Mouse (Mus musculus) brain, embryonic 18.5 days (tissue): ENCODE results near the gene Cblb.

ENCODE experiments used
- DNase-seq: peaks from one replicate; pipeline ENCODE4 v3.0.0-alpha.2; 2012; ENCODE audit warnings: low read depth, low spot score

Gene Cblb

DNA sequence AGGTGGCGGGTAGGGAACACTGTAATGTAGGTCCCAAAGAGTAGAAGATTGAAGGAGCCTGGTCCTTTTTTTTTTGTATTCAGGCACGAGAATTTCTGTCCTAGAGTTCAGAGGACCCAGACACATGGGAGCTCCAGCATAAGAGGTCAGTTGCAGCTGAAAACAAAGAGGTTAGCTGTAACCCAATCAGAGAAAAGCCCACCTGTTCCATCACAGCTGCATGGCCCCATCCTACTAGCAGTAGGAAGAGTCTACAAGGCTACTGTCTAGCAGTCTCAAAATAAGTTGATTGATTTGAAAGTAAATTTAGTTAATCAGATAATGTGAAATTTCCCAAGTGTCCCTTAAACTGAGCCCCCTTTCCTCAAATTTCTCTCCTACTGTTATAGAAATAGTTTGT is 40.3 kb downstream of the Cblb start:
- no peak for DNase-seq

- DNase-seq: no peak
Observed at GRCm38 (mm10) chr16:52071766-52072209, 40.8 kb downstream of the Cblb start.

DNA sequence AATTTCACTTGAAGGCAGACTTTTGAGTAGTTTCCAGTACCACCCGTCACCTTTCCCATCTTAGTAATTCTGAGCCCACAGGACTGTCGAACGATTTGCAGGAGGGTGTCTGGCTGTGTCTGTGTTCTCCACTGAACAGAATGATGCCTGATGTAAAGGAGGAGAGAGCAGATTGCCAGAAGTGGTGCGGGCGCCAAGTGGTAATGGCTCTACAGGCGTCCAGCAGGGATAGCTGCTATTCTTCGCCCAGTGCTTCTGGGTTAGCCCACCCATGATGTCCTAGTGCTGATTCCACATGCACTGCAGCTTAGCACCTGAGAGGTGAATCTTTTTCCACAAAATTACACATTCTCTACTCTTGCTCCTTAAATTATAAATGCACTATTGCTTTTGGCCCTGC is 45.6 kb downstream of the Cblb start:
- DNase-seq: no peak

GRCm38 (mm10) chr16:52077901-52078300 is 46.9 kb downstream of the Cblb start:
- no peak for DNase-seq

DNA sequence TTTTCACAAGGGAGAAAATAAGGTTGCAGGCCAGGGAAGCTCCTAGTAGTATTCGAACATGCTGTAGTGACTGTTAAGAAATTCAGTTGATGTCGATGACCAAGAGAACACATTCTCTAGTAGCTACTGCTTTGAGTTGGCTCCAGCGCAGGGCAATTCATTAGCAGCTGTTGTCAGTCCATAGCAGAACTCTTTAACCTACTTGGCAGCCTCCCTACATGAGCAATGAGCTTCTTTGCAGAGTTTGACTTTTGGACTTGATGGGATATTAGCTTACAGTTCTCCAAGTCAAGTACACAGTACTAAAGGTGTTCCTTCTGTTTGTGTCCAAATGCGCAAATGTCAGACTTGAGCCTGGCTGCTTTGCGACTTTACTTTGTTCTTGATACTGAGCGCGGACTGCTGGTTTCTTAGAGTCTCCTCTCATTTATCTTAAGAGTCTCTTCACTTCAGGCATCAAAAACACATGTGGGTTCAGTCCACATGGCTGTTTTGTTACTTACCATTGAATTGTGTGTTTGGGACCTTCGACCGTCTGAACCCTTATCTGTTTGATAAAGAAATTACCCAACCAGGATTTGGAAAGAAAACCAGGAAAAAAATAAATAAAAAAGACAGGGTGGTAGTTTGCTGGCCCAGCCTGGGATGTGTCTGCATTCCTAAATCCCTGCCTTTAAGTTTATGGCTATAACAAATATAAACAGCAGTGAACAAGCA is 47.9 kb downstream of the Cblb start:
- no peak for DNase-seq

DNA sequence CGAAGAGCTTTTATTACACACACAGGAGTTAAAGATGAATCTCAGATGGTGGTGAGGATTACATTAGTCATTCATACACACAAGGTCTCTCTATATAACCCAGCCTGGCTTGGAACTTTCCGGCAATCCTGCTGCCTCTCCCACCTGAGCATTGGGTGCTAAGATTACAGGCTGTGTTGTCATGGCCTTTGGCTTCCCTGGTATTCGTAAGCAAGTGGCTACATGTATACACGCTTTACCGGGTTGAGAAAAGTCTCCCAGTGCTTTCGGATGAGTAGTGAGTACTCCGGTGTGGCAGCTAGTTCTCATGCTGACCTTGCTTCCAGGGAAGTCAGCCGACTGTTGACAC is 48.4 kb downstream of the Cblb start:
- no peak for DNase-seq

- DNase-seq: no peak
Observed at GRCm38 (mm10) chr16:52080619-52081395, 49.8 kb downstream of the Cblb start.

- no peak for DNase-seq
Observed at GRCm38 (mm10) chr16:52081756-52082155, 50.7 kb downstream of the Cblb start.

DNA sequence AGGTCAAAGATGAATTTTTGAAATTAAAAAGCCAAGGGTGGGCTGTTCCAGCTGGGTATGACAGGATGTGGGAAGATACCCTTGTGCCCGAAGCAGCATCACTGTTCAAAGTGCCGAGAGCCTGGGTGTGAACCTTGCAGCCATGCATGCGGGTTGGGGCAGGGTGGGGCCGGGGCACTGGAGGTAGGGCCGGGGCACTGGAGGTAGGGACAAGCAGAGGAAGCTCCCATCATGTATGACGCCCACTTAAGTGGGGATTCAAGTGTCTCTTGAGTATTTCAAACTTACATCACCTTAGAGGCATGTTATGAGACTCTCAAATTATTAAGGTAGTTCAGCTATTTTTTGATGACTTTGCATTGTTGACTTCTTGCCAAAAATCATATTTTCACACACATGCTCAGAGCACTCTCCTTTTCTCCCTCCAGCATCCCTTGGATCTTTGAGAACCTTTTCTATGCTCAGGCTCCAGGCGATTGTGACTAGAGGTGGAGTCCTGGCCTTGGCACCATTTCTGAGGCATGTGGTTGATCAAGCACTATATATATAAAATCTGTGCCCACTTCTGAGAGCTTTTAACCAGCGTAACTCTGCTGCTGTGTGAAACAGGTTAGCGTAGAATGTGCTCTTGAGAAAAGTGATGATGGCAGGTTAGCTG is 55.9 kb downstream of the Cblb start:
- no peak for DNase-seq

DNA sequence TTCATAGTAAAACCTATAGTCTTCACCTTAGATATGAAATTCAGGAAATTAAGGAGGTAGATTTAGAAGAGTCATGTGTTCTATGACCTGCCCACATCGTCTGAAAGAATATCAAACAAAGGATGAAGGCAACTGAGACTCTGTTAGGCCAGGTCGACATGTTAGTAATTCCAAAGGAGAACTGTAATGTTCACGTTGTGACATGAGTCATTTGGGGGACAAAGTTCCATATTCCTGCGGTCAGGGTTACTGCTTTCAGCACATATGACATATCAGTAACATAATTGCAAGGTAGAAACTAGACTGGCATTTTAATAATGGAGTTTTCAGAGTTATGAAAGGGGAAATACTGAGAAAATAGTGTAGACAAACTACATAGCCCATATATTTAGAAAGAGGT is 58.3 kb downstream of the Cblb start:
- no peak for DNase-seq

GRCm38 (mm10) chr16:52090899-52091298 is 59.9 kb downstream of the Cblb start:
- no peak for DNase-seq

- no peak for DNase-seq
Observed at GRCm38 (mm10) chr16:52093325-52094253, 62.6 kb downstream of the Cblb start.

DNA sequence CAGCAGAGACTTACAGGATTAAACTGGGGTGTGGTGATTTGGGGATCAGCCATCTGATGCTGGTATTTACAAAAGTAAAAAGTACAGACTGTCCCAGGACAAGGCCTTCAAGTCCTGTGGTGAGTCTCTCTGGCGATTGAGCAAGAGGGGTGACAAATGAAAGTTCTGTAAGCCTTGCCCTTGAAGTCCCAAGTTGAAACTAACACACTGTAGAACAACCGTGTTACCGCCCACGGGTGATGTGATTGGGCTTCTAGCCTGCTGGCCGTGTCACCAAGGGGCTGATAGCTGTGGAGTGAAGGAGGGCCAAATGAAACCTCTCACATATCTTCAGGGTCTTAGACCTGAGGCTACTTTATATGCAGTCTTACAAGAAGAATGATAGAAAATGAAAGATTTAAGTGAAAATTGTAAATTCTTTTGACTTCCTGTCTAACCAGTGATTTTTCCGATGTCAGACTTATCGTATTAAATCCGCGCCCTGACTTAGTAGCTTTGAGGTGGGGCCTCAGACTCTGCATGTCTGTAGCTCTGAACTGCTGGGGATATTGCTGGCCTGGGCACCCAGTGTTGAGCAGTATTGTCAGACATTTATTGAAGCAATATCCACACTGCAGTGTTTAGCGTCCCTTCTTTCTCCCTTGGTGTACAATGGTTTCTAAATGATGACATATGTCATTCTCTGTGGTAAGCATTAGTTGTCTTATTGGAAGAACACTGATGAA is 63.9 kb downstream of the Cblb start:
- DNase-seq: no peak

- no peak for DNase-seq
Observed at GRCm38 (mm10) chr16:52095643-52096042, 64.6 kb downstream of the Cblb start.

DNA sequence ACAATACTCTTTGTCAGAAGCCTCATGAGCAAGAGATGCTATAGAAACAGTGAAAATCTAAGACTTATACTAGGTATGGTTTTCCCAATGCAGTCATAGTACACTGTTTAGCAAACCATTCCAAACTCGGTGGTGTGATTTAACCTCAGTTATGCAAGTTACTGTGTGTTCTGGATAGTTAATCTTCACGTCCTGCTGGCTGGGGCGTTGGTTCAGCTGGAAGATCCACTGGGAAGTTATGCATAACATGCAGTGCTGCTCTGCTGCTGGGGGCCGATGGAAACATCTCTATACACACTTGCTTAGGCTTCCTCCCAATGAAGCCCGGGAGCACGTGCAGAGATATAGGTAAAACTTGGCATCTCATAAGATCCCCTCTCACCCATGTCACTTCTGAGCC is 69.4 kb downstream of the Cblb start:
- no peak for DNase-seq

DNA sequence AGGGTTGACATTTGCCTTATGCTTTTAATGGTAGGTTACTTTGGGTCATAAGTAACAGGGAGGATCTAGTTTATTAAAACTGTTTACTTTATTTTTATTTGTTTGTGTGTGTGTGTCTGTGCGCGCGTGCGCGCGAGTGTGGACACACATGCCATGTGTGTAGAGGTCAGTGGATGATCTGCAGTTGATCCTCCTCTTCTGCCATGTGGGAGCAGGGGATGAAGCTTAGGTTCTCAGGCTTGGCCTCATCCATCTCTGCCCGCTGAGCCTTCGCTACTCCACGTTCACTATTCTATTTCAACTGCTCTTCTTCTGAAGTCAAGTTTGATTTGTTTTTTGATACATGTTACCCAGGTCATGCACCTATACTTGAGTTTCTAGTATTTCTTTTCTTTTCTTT is 73.6 kb downstream of the Cblb start:
- DNase-seq: no peak

GRCm38 (mm10) chr16:52107836-52108235 is 76.8 kb downstream of the Cblb start:
- no peak for DNase-seq

DNA sequence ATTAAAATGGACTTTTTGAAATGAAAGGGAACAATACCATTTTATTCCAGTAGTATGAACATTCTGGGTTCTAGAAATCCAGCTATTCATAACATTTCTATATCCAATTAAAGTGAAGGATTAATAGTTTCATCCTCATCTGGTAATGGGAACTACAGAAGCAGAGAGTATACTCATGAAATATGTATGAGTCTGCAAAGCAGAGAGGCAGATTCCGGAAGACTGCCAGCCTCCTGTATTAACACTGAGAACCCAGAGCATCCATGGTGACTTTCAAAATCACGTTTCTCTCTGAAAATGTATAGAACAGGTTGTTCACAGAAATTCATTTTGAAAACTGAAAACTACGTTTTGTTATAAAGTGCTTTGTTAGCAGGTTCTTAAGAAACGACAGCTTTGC is 83.4 kb downstream of the Cblb start:
- no peak for DNase-seq

DNA sequence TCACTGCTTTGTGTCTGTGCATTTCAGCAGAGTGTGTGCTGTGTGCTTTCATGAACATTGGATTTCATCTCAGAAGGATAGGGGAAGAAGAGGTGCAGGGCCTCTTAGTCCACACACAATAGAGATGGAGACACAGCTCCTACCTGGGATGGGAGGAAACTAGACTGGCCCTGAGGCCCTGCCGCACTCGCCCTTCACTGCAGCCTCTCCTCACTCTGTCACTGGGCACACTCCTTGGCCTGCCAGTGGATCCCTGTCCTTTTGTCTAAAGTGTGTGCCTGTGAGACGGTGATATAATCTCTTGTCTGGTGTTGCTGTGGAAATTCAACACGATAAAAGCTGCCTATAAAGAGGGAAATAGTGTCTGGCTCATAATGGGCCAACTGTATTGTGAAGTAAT is 88.0 kb downstream of the Cblb start:
- no peak for DNase-seq

GRCm38 (mm10) chr16:52124974-52125373 is 93.9 kb downstream of the Cblb start:
- DNase-seq: no peak

DNA sequence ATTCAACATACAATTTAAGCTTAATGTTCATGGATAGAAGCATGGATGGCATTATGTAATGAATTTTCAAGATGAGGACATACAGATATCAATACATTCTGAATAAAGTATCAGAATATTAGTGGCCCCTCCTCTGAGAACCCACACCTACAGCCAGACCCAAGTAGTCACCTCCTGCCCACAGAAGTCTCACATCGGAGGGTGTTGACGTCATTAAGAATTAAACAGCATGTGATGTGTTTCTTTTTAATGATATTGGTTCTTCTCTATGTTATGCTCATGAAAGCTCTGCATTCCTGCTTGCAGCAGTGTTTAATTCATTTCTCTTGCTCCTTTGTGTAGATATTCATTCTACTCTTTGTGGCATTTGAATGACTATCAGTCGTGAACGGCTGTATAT is 94.9 kb downstream of the Cblb start:
- DNase-seq: no peak
